Mouse (Mus musculus) MEL (cell line): ENCODE results near the gene Mafb. TPM values are rescaled to one million over a fixed set of nuclear protein-coding genes. Genes with fewer than 3 reads are reported as not detected.

Experiments used
- DNase-seq: peaks from one replicate; pipeline ENCODE4 v3.0.0; 2011; ENCODE audit warnings: low read depth, low spot score
- H3K27ac ChIP-seq: 2 replicates; pipeline ENCODE4 v1.5.1; 2012; ENCODE audit warnings: low read depth, mild to moderate bottlenecking, control low read depth, low read length, moderate library complexity; ENCODE audit not compliant: control insufficient read depth
- H3K27me3 ChIP-seq, 2 experiments: fragments of 150-350 bp in 1 of 2; sonication (generic) in 1 of 2; 2 replicates each; pipeline ENCODE4 v1.6.1; 2012; ENCODE audit warnings: low read length in 2 of 2, mild to moderate bottlenecking in 2 of 2, improper control_type of control experiment in 1 of 2, moderate library complexity in 1 of 2; ENCODE audit not compliant: insufficient read depth in 2 of 2, control insufficient read depth in 1 of 2
- H3K36me3 ChIP-seq, 2 experiments: 2 replicates each; pipeline ENCODE4 v1.6.1; 2012 to 2014; ENCODE audit warnings: low read length in 2 of 2, improper control_type of control experiment in 1 of 2, inconsistent platforms in 1 of 2, mild to moderate bottlenecking in 1 of 2; ENCODE audit not compliant: insufficient read depth in 2 of 2, control insufficient read depth in 1 of 2
- H3K4me1 ChIP-seq, 2 experiments: fragments of 150-350 bp in 1 of 2; sonication (generic) in 1 of 2; 2 replicates each; pipeline ENCODE4 v1.6.1; 2012; ENCODE audit warnings: low read length in 2 of 2, improper control_type of control experiment in 1 of 2, mild to moderate bottlenecking in 1 of 2; ENCODE audit not compliant: insufficient read depth in 2 of 2, control insufficient read depth in 1 of 2
- H3K4me3 ChIP-seq, 2 experiments: fragments of 150-350 bp in 1 of 2; sonication (generic) in 1 of 2; 2 replicates each; pipeline ENCODE4 v1.5.1; 2012; ENCODE audit warnings: low read depth in 2 of 2, low read length in 2 of 2, mild to moderate bottlenecking in 2 of 2, moderate library complexity in 2 of 2, control low read depth in 1 of 2, improper control_type of control experiment in 1 of 2; ENCODE audit not compliant: control insufficient read depth in 1 of 2, insufficient read depth in 1 of 2
- H3K79me2 ChIP-seq: 2 replicates; pipeline ENCODE4 v1.6.1; 2012; ENCODE audit warnings: mild to moderate bottlenecking, low read length, moderate library complexity; ENCODE audit not compliant: control insufficient read depth, poor library complexity, insufficient read depth
- H3K9ac ChIP-seq: 2 replicates; pipeline ENCODE4 v1.6.1; 2012; ENCODE audit warnings: low read depth, mild to moderate bottlenecking, control low read depth, low read length, moderate library complexity; ENCODE audit not compliant: control insufficient read depth, poor library complexity, severe bottlenecking
- H3K9me3 ChIP-seq: fragments of 150-350 bp; sonication (generic); replicated peaks from 2 replicates; pipeline ENCODE4 v1.6.1; 2012; ENCODE audit warnings: mild to moderate bottlenecking, low read length, improper control_type of control experiment, moderate library complexity; ENCODE audit not compliant: insufficient read depth
- CHD2 ChIP-seq: IDR thresholded peaks from 2 replicates; pipeline ENCODE4 v1.6.1; 2011; ENCODE audit warnings: low read length, improper control_type of control experiment
- CTCF ChIP-seq, 3 experiments: IDR thresholded peaks in 2 of 3; conservative IDR thresholded peaks in 1 of 3; 2 replicates each; pipeline ENCODE4 v1.5.1; 2011 to 2012; ENCODE audit warnings: low read length in 3 of 3, low read depth in 2 of 3, mild to moderate bottlenecking in 2 of 3, improper control_type of control experiment in 1 of 3, inconsistent platforms in 1 of 3, mixed read lengths in 1 of 3, moderate library complexity in 1 of 3; ENCODE audit not compliant: control insufficient read depth in 1 of 3, insufficient read depth in 1 of 3, poor library complexity in 1 of 3, severe bottlenecking in 1 of 3
- E2F4 ChIP-seq: IDR thresholded peaks from 2 replicates; pipeline ENCODE4 v1.6.1; 2011; ENCODE audit warnings: low read depth, low read length, improper control_type of control experiment, borderline replicate concordance
- ETS1 ChIP-seq: IDR thresholded peaks from 2 replicates; pipeline ENCODE4 v1.6.1; 2012; ENCODE audit warnings: low read depth, mild to moderate bottlenecking, inconsistent platforms, low read length, improper control_type of control experiment, moderate library complexity
- GABPA ChIP-seq: IDR thresholded peaks from 2 replicates; pipeline ENCODE4 v1.6.1; 2012; ENCODE audit warnings: low read depth, mild to moderate bottlenecking, inconsistent platforms, low read length, improper control_type of control experiment, moderate library complexity
- GATA1 ChIP-seq: IDR thresholded peaks from 2 replicates; pipeline ENCODE4 v1.6.1; 2011; ENCODE audit warnings: low read depth, low read length, improper control_type of control experiment
- HCFC1 ChIP-seq: IDR thresholded peaks from 2 replicates; pipeline ENCODE4 v1.6.1; 2012; ENCODE audit warnings: low read depth, mild to moderate bottlenecking, inconsistent platforms, low read length, improper control_type of control experiment, moderate library complexity
- JUND ChIP-seq: IDR thresholded peaks from 2 replicates; pipeline ENCODE4 v1.6.1; 2011; ENCODE audit warnings: low read depth, mild to moderate bottlenecking, improper control_type of control experiment, low read length
- KAT2A ChIP-seq: conservative IDR thresholded peaks from 2 replicates; pipeline ENCODE4 v1.6.1; 2012; ENCODE audit warnings: low read depth, low read length, improper control_type of control experiment, inconsistent platforms
- MXI1 ChIP-seq: IDR thresholded peaks from 2 replicates; pipeline ENCODE4 v1.6.1; 2011; ENCODE audit warnings: mild to moderate bottlenecking, low read depth, low read length, improper control_type of control experiment
- NELFE ChIP-seq: IDR thresholded peaks from 2 replicates; pipeline ENCODE4 v1.6.1; 2011; ENCODE audit warnings: low read depth, low read length, improper control_type of control experiment
- POLR2A ChIP-seq, 2 experiments: IDR thresholded peaks; 2 replicates each; pipeline ENCODE4 v1.6.1; 2011 to 2012; ENCODE audit warnings: low read length in 2 of 2, mild to moderate bottlenecking in 2 of 2, control low read depth in 1 of 2, improper control_type of control experiment in 1 of 2, low read depth in 1 of 2, moderate library complexity in 1 of 2; ENCODE audit not compliant: control insufficient read depth in 1 of 2, insufficient read depth in 1 of 2, poor library complexity in 1 of 2
- POLR2AphosphoS2 ChIP-seq: IDR thresholded peaks from 2 replicates; pipeline ENCODE4 v1.6.1; 2011; ENCODE audit warnings: low read length, improper control_type of control experiment
- RAD21 ChIP-seq: IDR thresholded peaks from 2 replicates; pipeline ENCODE4 v1.6.1; 2011; ENCODE audit warnings: mild to moderate bottlenecking, low read depth, low read length, improper control_type of control experiment
- RCOR1 ChIP-seq: IDR thresholded peaks from 2 replicates; pipeline ENCODE4 v1.6.1; 2012; ENCODE audit warnings: low read depth, mild to moderate bottlenecking, inconsistent platforms, low read length, improper control_type of control experiment
- SIN3A ChIP-seq: IDR thresholded peaks from 2 replicates; pipeline ENCODE4 v1.6.1; 2012; ENCODE audit warnings: low read length, improper control_type of control experiment, inconsistent platforms
- TCF12 ChIP-seq: IDR thresholded peaks from 2 replicates; pipeline ENCODE4 v1.6.1; 2014; ENCODE audit warnings: low read depth, mild to moderate bottlenecking, inconsistent platforms, low read length, improper control_type of control experiment, moderate library complexity
- UBTF ChIP-seq: IDR thresholded peaks from 2 replicates; pipeline ENCODE4 v1.6.1; 2012; ENCODE audit warnings: low read depth, mild to moderate bottlenecking, inconsistent platforms, low read length, improper control_type of control experiment, moderate library complexity, borderline replicate concordance; ENCODE audit not compliant: insufficient read depth
- USF1 ChIP-seq: IDR thresholded peaks from 2 replicates; pipeline ENCODE4 v1.6.1; 2014; ENCODE audit warnings: low read depth, mild to moderate bottlenecking, inconsistent platforms, low read length, improper control_type of control experiment, moderate library complexity
- USF2 ChIP-seq, 2 experiments: IDR thresholded peaks; 2 replicates each; pipeline ENCODE4 v1.6.1; 2011 to 2012; ENCODE audit warnings: improper control_type of control experiment in 2 of 2, low read length in 2 of 2, borderline replicate concordance in 1 of 2, inconsistent platforms in 1 of 2, low read depth in 1 of 2, mild to moderate bottlenecking in 1 of 2; ENCODE audit not compliant: insufficient read depth in 1 of 2
- ZMIZ1 ChIP-seq: IDR thresholded peaks from 2 replicates; pipeline ENCODE4 v1.6.1; 2012; ENCODE audit warnings: low read depth, mild to moderate bottlenecking, inconsistent platforms, low read length, improper control_type of control experiment, moderate library complexity
- polyA plus RNA-seq, 2 experiments: library from polyadenylated mRNA; stranded (reverse) in 1 of 2; unstranded in 1 of 2; fragments of >175 nt in 1 of 2; fragments of >200 nt in 1 of 2; gene quantifications; 2 replicates each; pipeline versions ENCODE4 v1.2.1 to v1.2.4; 2012; ENCODE audit warnings: low replicate concordance in 2 of 2, low read depth in 1 of 2; ENCODE audit not compliant: insufficient read length in 2 of 2, insufficient read depth in 1 of 2, missing spikeins in 1 of 2
- total RNA-seq: library from RNA; depleted of rRNA; stranded (reverse); fragments of 300-350 nt; gene quantifications from 2 replicates; pipeline ENCODE4 v1.2.3, GENCODE M21; 2012

Mafb gene
- total and polyA plus RNA-seq, 3 experiments, result not detected

- no peaks in the 10 kb centered on the region for H3K36me3 ChIP-seq
- TF ChIP-seq MXI1 (no peak), SIN3A (no peak), HCFC1 (no peak), TCF12 (no peak), ZMIZ1 (no peak), UBTF (no peak), ETS1 (no peak), RAD21 (no peak), GABPA (no peak), CHD2 (no peak), NELFE (no peak), POLR2A (IDR thresholded peaks at IDR 0.05; ENCODE audit: control insufficient read depth in 1 of 2, insufficient read depth in 1 of 2, low read depth in 1 of 2, low read length in 2 of 2, poor library complexity in 1 of 2) (no peak), POLR2AphosphoS2 (no peak), USF2 (IDR thresholded peaks at IDR 0.05; ENCODE audit: borderline replicate concordance in 1 of 2, insufficient read depth in 1 of 2, low read depth in 1 of 2, low read length in 2 of 2) (no peak), RCOR1 (no peak), CTCF (IDR thresholded peaks at IDR 0.05 in 2 of 3, conservative IDR thresholded peaks at IDR 0.05 in 1 of 3; ENCODE audit: control insufficient read depth in 1 of 3, insufficient read depth in 1 of 3, low read depth in 2 of 3, low read length in 3 of 3, poor library complexity in 1 of 3, severe bottlenecking in 1 of 3) (no peak), KAT2A (no peak), E2F4 (no peak), GATA1 (no peak), JUND (no peak)
- H3K4me1 ChIP-seq, result no peaks in the 10 kb centered on the region
- no peak for DNase-seq
- H3K9ac ChIP-seq, result no peak overlapping the region
- H3K79me2 ChIP-seq, result no peaks in the 10 kb centered on the region
- H3K9me3 ChIP-seq, result no peaks in the 10 kb centered on the region
- H3K27me3 ChIP-seq, result no peaks in the 10 kb centered on the region
- H3K4me3 ChIP-seq, result no peak overlapping the region
- H3K27ac ChIP-seq, result no peak overlapping the region
Observed at GRCm38 (mm10) chr2:160332516-160333325, 34.1 kb downstream of the Mafb start.

GRCm38 (mm10) chr2:160328886-160329285 lies 38.0 kb downstream of the Mafb start:
- no peaks in the 10 kb centered on the region for H3K36me3 ChIP-seq
- no peaks in the 10 kb centered on the region for H3K9me3 ChIP-seq
- no peaks in the 10 kb centered on the region for H3K4me1 ChIP-seq
- H3K9ac ChIP-seq, result no peak overlapping the region
- DNase-seq, result no peak
- no peak for TF ChIP-seq NELFE
- TF ChIP-seq POLR2A (IDR thresholded peaks at IDR 0.05; ENCODE audit: control insufficient read depth in 1 of 2, insufficient read depth in 1 of 2, low read depth in 1 of 2, low read length in 2 of 2, poor library complexity in 1 of 2), result no peak
- TF ChIP-seq ETS1, result no peak
- TF ChIP-seq E2F4, result no peak
- TF ChIP-seq TCF12, result no peak
- no peak for TF ChIP-seq UBTF
- TF ChIP-seq CTCF (IDR thresholded peaks at IDR 0.05 in 2 of 3, conservative IDR thresholded peaks at IDR 0.05 in 1 of 3; ENCODE audit: control insufficient read depth in 1 of 3, insufficient read depth in 1 of 3, low read depth in 2 of 3, low read length in 3 of 3, poor library complexity in 1 of 3, severe bottlenecking in 1 of 3), result no peak
- no peak for TF ChIP-seq USF1
- TF ChIP-seq MXI1, result no peak
- no peak overlapping the region for H3K27ac ChIP-seq
- no peaks in the 10 kb centered on the region for H3K27me3 ChIP-seq
- H3K4me3 ChIP-seq, result no peak overlapping the region
- no peaks in the 10 kb centered on the region for H3K79me2 ChIP-seq
